Mouse (Mus musculus) stomach, embryonic 16.5 days (tissue): Measurements from ENCODE around the gene Kcne4. TPM values are rescaled to one million over a fixed set of nuclear protein-coding genes. Genes with fewer than 3 reads are reported as not detected.

ENCODE experiments used
- ATAC-seq: fragments of 200-750 bp; cut with Nextera tagmentation; 2 replicates; pipeline ENCODE4 v1.8.0; 2017; ENCODE audit warnings: moderate number of reproducible peaks, moderate TSS enrichment; ENCODE audit not compliant: insufficient read depth, low FRiP score
- H3K27ac ChIP-seq: fragments of 300-500 bp; sonication (generic); 2 replicates; pipeline ENCODE4 v1.5.1; 2014; ENCODE audit warnings: low read length
- H3K27me3 ChIP-seq: fragments of 300-500 bp; sonication (generic); 2 replicates; pipeline ENCODE4 v1.6.1; 2014; ENCODE audit warnings: low read length, control low read depth, mixed read lengths; ENCODE audit not compliant: control insufficient read depth, insufficient read depth
- H3K36me3 ChIP-seq: fragments of 300-500 bp; sonication (generic); 2 replicates; pipeline ENCODE4 v1.6.1; 2014; ENCODE audit warnings: low read length; ENCODE audit not compliant: control insufficient read depth, insufficient read depth
- H3K4me1 ChIP-seq: fragments of 300-500 bp; sonication (generic); 2 replicates; pipeline ENCODE4 v1.6.1; 2014; ENCODE audit warnings: low read length, control low read depth, mixed read lengths; ENCODE audit not compliant: control insufficient read depth, insufficient read depth
- H3K4me2 ChIP-seq: fragments of 300-500 bp; sonication (generic); 2 replicates; pipeline ENCODE4 v1.6.1; 2014; ENCODE audit warnings: low read depth, low read length, mixed read lengths
- H3K4me3 ChIP-seq: fragments of 300-500 bp; sonication (generic); replicated peaks from 2 replicates; pipeline ENCODE4 v1.5.1; 2014; ENCODE audit warnings: mild to moderate bottlenecking, low read length
- H3K9ac ChIP-seq: fragments of 300-500 bp; sonication (generic); 2 replicates; pipeline ENCODE4 v1.6.1; 2014; ENCODE audit warnings: low read length
- H3K9me3 ChIP-seq: fragments of 300-500 bp; sonication (generic); replicated peaks from 2 replicates; pipeline ENCODE4 v1.6.1; 2016; ENCODE audit warnings: low read length, control low read depth; ENCODE audit not compliant: control insufficient read depth
- WGBS: fragments of 180-500 bp; shearing (Covaris S2); extraction: QIAGEN DNeasy Blood & Tissue Kit; methylation state at CpG from one replicate; pipeline ENCODE4 v1.1.7; 2014; 5-methylcytosine and 5-hydroxymethylcytosine counted together
- polyA plus RNA-seq: library from polyadenylated mRNA; unstranded; fragments of >200 nt; fragmentation: Nextera tagmentation; extraction: Ambion mirVana; gene quantifications from 2 replicates; pipeline ENCODE4 v1.2.1, GENCODE M21; 2015

The Kcne4 gene
- polyA plus RNA-seq, 1 experiment from 2014 or later, result 11.5 TPM

DNA sequence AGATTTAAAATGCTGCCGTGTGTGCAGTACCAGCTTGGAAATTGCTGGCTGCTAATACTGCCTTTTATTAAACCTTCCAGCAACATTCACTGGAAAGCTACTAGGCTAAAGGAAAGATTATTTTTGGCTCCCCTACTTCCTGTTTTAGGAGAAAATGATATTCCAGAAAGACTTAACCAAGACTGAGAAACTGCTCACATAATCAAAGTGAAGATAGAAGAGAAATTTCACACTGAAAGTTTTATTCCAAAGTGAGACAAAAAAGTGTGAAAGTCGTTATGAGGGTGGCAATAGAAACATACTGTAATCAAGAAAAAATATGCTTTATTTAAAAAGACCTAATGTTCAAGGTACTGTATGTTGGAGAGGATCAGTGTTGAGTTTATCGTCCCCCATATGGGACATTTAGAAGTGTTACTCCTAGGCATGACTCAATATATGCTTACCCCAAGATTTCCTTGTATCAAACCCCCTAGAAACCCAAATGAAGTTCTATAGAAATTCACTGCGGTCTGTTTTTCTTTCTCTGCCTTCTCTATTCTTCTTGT is 48.3 kb downstream of the Kcne4 start:
- Histone ChIP-seq H3K27me3 (no peaks in the 10 kb centered on the region), H3K9ac (no peak overlapping the region), H3K4me1 (no peaks in the 10 kb centered on the region), H3K4me3 (no peak overlapping the region), H3K4me2 (no peak overlapping the region), H3K36me3 (no peaks in the 10 kb centered on the region), H3K9me3 (no peaks in the 10 kb centered on the region), H3K27ac (peak overlapping the region; percentile 38; the same call in 1 of the 2 replicates)
- no peak for ATAC-seq
- 74% methylated on average over 4 of the region's 4 CpGs for WGBS

- Histone ChIP-seq H3K9me3 (no peaks in the 10 kb centered on the region), H3K27ac (no peak overlapping the region), H3K4me1 (no peaks in the 10 kb centered on the region), H3K27me3 (no peaks in the 10 kb centered on the region), H3K36me3 (no peaks in the 10 kb centered on the region), H3K9ac (no peak overlapping the region), H3K4me3 (no peak overlapping the region), H3K4me2 (no peak overlapping the region)
- ATAC-seq, result no peak
- WGBS, result 78% methylated on average over 5 of the region's 5 CpGs
Observed at GRCm38 (mm10) chr1:78865991-78866390, 49.4 kb downstream of the Kcne4 start.

DNA sequence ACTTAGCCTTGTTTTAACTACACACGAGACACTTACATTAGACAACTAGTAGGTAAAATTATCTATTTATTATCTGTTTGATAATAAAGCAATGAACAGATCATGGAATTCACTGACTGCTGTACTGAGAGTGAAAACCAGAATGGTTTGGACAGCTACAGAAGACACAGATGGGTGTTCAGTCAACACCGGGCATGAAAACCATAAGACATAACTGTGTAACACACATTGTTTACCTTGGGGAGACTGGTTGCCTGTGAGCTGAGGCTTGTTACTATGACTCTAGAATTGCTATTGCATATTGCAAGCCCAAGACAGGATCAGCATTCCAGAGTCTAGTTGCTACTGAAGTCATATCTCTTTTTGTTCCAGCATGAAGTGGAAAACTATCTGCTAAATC is 49.9 kb downstream of the Kcne4 start:
- ATAC-seq, result no peak
- 81% methylated on average over 2 of the region's 2 CpGs for WGBS

More for the DNA sequence above, 49.9 kb downstream of the Kcne4 start:
- no peak overlapping the region for H3K27ac ChIP-seq
- no peak overlapping the region for H3K4me3 ChIP-seq
- H3K27me3 ChIP-seq, result no peaks in the 10 kb centered on the region
- no peaks in the 10 kb centered on the region for H3K4me1 ChIP-seq
- no peaks in the 10 kb centered on the region for H3K36me3 ChIP-seq
- no peak overlapping the region for H3K4me2 ChIP-seq
- H3K9me3 ChIP-seq, result no peaks in the 10 kb centered on the region
- H3K9ac ChIP-seq, result no peak overlapping the region

Other genes with a start within 250 kb of the Kcne4 start
- 55.0 and 56.4 TPM in 2 replicates for gene Acsl3, start 158.9 kb upstream of the Kcne4 start, polyA plus RNA-seq
- gene Utp14b, start 158.7 kb upstream of the Kcne4 start, polyA plus RNA-seq, result 2.3 and 2.4 TPM in 2 replicates